Mouse (Mus musculus) kidney, postnatal 0 days (tissue): Measurements from ENCODE around the gene Cnot3. TPM values are rescaled to one million over a fixed set of nuclear protein-coding genes. Genes with fewer than 3 reads are reported as not detected.
"Not testable (repeated sequence)": the region's sequence is repeated elsewhere in the genome, so short reads cannot be mapped to it uniquely, and the experiment has no call there.

Experiments
- ATAC-seq: fragments of 200-750 bp; cut with Nextera tagmentation; replicated peaks from 2 replicates; pipeline ENCODE4 v1.8.0; 2017; ENCODE audit warnings: low read depth, moderate number of reproducible peaks, moderate TSS enrichment, moderate library complexity; ENCODE audit not compliant: low FRiP score
- DNase-seq: peaks from one replicate; pipeline ENCODE4 v3.0.0-alpha.2; 2016; ENCODE audit warnings: low spot score
- H3K27ac ChIP-seq: fragments of 300-500 bp; sonication (generic); 2 replicates; pipeline ENCODE4 v1.5.1; 2014; ENCODE audit warnings: mild to moderate bottlenecking
- H3K27me3 ChIP-seq: fragments of 300-500 bp; sonication (generic); 2 replicates; pipeline ENCODE4 v1.6.1; 2014; ENCODE audit warnings: low read length, mixed read lengths; ENCODE audit not compliant: insufficient read depth
- H3K36me3 ChIP-seq: fragments of 300-500 bp; sonication (generic); 2 replicates; pipeline ENCODE4 v1.6.1; 2014; ENCODE audit warnings: low read length, mixed read lengths; ENCODE audit not compliant: insufficient read depth
- H3K4me1 ChIP-seq: fragments of 300-500 bp; sonication (generic); replicated peaks from 2 replicates; pipeline ENCODE4 v1.6.1; 2014; ENCODE audit warnings: antibody characterized with exemption, low read length, mixed read lengths; ENCODE audit not compliant: insufficient read depth
- H3K4me2 ChIP-seq: fragments of 300-500 bp; sonication (generic); 2 replicates; pipeline ENCODE4 v1.6.1; 2014; ENCODE audit warnings: mild to moderate bottlenecking, low read length, moderate library complexity, mixed read lengths
- H3K4me3 ChIP-seq: fragments of 300-500 bp; sonication (generic); replicated peaks from 2 replicates; pipeline ENCODE4 v1.5.1; 2014; ENCODE audit warnings: low read depth, low read length
- H3K9ac ChIP-seq: fragments of 300-500 bp; sonication (generic); 2 replicates; pipeline ENCODE4 v1.6.1; 2014; ENCODE audit warnings: low read depth, low read length
- H3K9me3 ChIP-seq: fragments of 300-500 bp; sonication (generic); replicated peaks from 2 replicates; pipeline ENCODE4 v1.6.1; 2016; ENCODE audit warnings: low read length, inconsistent platforms, mixed read lengths
- CTCF ChIP-seq: IDR thresholded peaks from 2 replicates; pipeline ENCODE4 v1.5.1; 2016; ENCODE audit warnings: antibody characterized with exemption, low read depth, mild to moderate bottlenecking, moderate library complexity
- WGBS: fragments of 180-500 bp; shearing (Covaris S2); extraction: QIAGEN DNeasy Blood & Tissue Kit; methylation state at CpG from one replicate; pipeline ENCODE4 v1.1.7; 2014; 5-methylcytosine and 5-hydroxymethylcytosine counted together
- polyA plus RNA-seq: library from polyadenylated mRNA; unstranded; fragments of >200 nt; fragmentation: Nextera tagmentation; extraction: Ambion mirVana; gene quantifications from 2 replicates; pipeline ENCODE4 v1.2.1, GENCODE M21; 2015

The Cnot3 gene
- polyA plus RNA-seq, 1 experiment from 2014 or later, result 41.7 TPM

DNA sequence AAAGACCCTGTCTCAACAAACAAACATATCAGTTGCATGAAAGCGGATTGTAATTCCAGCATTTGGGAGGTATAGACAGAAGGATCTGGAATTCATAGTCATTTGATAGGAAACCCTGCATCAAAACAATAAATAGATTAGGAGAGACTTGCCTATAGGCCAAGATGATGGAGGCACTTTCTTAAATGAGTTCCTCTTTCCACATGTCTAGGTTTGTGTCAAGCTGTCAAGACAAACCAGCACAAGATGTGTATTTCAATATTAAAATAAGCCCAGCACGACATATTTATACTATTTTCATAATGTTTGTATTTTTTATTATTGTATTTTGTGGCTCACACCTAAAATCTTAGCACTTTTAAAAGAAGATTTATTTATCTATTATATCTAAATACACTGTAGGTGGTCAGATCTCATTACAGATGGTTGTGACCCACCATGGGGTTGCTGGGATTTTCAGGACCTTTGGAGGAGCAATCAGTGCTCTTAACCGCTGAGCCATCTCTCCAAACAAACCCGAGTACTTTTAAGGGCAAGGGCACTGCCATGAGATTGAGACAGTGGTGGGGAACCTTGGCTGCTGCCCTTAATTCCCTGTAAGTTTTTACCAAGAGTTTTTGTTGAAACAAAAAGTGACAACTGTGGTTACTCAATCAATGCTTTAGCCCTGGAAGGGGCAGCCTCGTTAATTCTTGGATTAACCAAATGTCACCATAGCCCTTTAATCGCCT lies 58.2 kb downstream of the Cnot3 start:
- Histone ChIP-seq H3K4me3 (peak overlapping the region; percentile 68), H3K27me3 (no peaks in the 10 kb centered on the region), H3K4me1 (peaks cover 11% of the 10 kb centered on the region; the same call in 1 of the 2 replicates), H3K27ac (peak overlapping the region; percentile 94), H3K9ac (peak overlapping the region; percentile 53; the same call in 1 of the 2 replicates), H3K4me2 (peak overlapping the region; percentile 56), H3K36me3 (peaks cover 34% of the 10 kb centered on the region), H3K9me3 (no peaks in the 10 kb centered on the region)
- 24% methylated on average over 6 of the region's 6 CpGs for WGBS
- TF ChIP-seq CTCF, result no peak
- DNase-seq (no peak), ATAC-seq (peak; percentile 23)

DNA sequence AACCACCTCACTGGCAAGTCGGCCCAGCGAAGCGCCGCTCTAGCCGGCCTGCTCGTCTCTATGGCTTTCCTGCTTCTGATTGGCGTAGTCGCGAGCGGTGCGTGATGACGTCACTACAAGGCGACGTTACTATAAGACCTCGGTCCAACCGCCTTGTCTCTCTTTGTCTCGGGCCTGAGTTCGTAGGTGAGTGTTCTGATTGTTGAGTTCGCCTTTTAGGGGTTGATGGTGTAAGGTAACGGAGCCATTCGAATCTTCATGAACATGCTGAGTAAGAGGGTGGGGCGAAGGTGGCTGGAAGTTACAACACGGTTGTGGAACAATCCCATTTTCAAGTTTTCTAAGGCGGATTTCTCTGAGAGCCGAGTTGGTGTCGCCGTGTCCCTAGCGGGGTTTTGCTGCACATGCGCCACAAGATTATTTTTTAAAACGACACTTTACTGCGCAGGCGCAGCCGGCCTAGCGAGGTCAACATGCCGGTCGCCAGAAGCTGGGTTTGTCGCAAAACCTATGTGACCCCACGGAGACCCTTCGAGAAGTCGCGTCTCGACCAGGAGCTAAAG lies 58.9 kb downstream of the Cnot3 start, which contains the start of gene Rps9:
Gene Rps9 (plus strand): TSS at position 115 of the 563 bp plus-strand sequence.
- Histone ChIP-seq H3K4me3 (peak within 1 kb of the TSS; percentile 68), H3K36me3 (peaks cover 28% of the 10 kb centered on the region), H3K27ac (peak within 1 kb of the TSS; percentile 94), H3K27me3 (no peaks in the 10 kb centered on the region), H3K9ac (peak within 1 kb of the TSS; percentile 76), H3K9me3 (no peaks in the 10 kb centered on the region), H3K4me1 (peaks cover 11% of the 10 kb centered on the region; the same call in 1 of the 2 replicates), H3K4me2 (peak within 1 kb of the TSS; percentile 59)
- DNase-seq, result peak; percentile 98
- 0 out of 2 replicates have a peak, but pooled peaks have one; percentile 15 for TF ChIP-seq CTCF
- WGBS, result 3% methylated on average over 42 of the region's 42 CpGs
- peak; percentile 94 for ATAC-seq

DNA sequence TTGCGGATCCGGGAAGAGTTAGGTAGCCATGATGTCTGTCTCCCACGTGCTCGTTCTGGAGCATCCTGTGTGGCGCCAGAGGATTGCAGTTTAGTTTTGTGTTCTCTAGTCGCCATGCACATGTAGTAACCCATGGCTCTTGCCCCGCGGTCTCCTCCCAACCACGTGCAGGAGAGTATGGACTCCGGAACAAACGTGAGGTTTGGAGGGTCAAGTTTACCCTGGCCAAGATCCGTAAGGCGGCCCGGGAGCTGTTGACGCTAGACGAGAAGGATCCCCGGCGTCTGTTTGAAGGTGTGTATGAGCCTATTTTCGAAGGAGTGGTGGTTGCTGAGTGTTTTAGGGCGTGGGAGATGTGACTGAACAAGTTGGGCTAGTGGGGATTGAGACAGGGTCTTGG lies 59.4 kb downstream of the Cnot3 start:
- no peak for TF ChIP-seq CTCF
- Histone ChIP-seq H3K4me3 (peak overlapping the region; percentile 68), H3K27ac (peak overlapping the region; percentile 94), H3K27me3 (no peaks in the 10 kb centered on the region), H3K36me3 (peaks cover 23% of the 10 kb centered on the region), H3K4me1 (peaks cover 11% of the 10 kb centered on the region; the same call in 1 of the 2 replicates), H3K9me3 (no peaks in the 10 kb centered on the region), H3K4me2 (peak overlapping the region; percentile 59), H3K9ac (peak overlapping the region; percentile 76)
- ATAC-seq, result peak; percentile 47
- DNase-seq, result no peak
- WGBS, result under 1% methylated on average over 20 of the region's 20 CpGs

DNA sequence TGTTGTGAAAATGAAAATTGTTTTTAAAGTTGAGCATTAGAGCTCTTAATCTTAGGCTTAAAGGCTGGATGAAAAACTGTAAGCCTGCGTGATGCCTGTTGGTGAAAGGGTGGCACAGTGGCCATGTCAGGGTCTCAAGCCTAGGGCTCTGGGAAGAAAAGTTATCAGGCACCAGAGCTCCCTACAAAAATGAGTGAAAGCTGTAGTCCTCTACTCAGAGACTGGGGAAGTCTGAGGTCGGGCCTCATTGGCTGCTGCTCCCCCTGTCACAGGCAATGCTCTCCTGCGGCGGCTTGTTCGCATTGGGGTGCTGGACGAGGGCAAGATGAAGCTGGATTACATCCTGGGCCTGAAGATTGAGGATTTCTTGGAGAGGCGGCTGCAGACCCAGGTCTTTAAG lies 60.4 kb downstream of the Cnot3 start:
- not testable (repeated sequence) for ATAC-seq, H3K9me3 ChIP-seq, H3K27ac ChIP-seq, H3K27me3 ChIP-seq
- Histone ChIP-seq H3K4me1 (peaks cover 11% of the 10 kb centered on the region; the same call in 1 of the 2 replicates), H3K36me3 (peaks cover 18% of the 10 kb centered on the region), H3K4me3 (peak overlapping the region; percentile 68), H3K4me2 (peak overlapping the region; percentile 59), H3K9ac (peak overlapping the region; percentile 76)
- peak; percentile 30 for DNase-seq
- under 1% methylated on average over 6 of the region's 7 CpGs for whole genome bisulfite sequencing

DNA sequence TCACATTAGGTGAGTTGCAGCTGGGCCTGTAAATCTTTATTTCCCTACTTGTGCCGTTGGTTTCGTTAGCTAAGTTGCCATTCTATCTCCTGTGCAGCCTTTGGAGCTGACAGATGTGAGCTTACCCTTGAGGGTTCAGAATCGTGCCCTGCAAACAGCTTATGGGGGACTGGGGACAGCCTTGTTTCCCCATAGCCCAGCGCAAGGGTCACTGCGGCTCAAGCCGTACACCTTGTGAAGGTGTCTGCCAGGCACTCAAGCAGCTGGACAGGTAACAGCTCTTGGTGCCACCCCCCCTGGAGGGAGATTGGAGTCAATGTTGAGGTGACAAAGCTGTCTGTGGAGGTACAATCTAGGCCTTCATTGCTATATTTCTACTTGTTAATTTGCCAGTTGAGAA lies 60.8 kb downstream of the Cnot3 start:
- H3K9ac ChIP-seq, result peak overlapping the region; percentile 76
- peak overlapping the region; percentile 48; the same call in 1 of the 2 replicates for H3K27ac ChIP-seq
- peaks cover 16% of the 10 kb centered on the region for H3K36me3 ChIP-seq
- no peak for DNase-seq
- peaks cover 11% of the 10 kb centered on the region; the same call in 1 of the 2 replicates for H3K4me1 ChIP-seq
- H3K27me3 ChIP-seq, result no peaks in the 10 kb centered on the region
- H3K9me3 ChIP-seq, result no peaks in the 10 kb centered on the region
- WGBS, result 18% methylated on average over 6 of the region's 6 CpGs
- peak overlapping the region; percentile 68 for H3K4me3 ChIP-seq
- no peak for TF ChIP-seq CTCF
- H3K4me2 ChIP-seq, result peak overlapping the region; percentile 59
- no peak for ATAC-seq

DNA sequence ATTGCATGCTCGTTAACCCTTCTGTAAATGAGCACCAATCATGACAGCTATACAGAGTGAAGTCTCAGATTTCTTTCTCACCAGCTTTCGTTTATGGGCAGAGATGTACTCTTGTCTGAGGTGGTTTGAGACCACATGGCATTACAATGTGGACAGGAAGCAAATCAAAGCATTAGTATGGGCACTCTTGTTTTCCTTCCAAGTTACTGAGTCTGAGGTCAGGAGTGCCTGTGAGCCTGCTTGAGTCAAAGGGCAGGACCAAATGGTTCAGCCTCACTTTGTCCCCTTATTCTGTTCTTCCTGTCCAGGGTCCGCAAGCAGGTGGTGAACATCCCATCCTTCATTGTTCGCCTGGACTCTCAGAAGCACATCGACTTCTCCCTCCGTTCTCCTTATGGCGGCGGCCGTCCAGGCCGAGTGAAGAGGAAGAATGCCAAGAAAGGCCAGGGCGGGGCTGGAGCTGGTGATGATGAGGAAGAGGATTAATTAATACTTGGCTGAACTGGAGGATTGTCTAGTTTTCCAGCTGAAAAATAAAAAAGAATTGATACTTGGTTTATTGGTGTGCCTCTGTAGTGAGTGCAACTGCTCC lies 61.4 kb downstream of the Cnot3 start:
- DNase-seq (peak; percentile 4), ATAC-seq (no peak)
- no peaks in the 10 kb centered on the region for H3K27me3 ChIP-seq
- peak overlapping the region; percentile 59 for H3K4me2 ChIP-seq
- no peak for TF ChIP-seq CTCF
- H3K36me3 ChIP-seq, result peaks cover 14% of the 10 kb centered on the region
- peak overlapping the region; percentile 68; the same call in 1 of the 2 replicates for H3K4me3 ChIP-seq
- WGBS, result 45% methylated on average over 11 of the region's 11 CpGs
- peak overlapping the region; percentile 76; the same call in 1 of the 2 replicates for H3K9ac ChIP-seq
- H3K27ac ChIP-seq, result 0 out of 2 replicates have a peak overlapping the region, but pooled peaks have one; percentile 48
- H3K4me1 ChIP-seq, result peaks cover 11% of the 10 kb centered on the region; the same call in 1 of the 2 replicates
- H3K9me3 ChIP-seq, result no peaks in the 10 kb centered on the region
